Mouse (Mus musculus) heart, postnatal 0 days (tissue): ENCODE measurements around the gene Evc2.

Source experiments
- CTCF ChIP-seq: IDR thresholded peaks from 2 replicates; pipeline ENCODE4 v1.5.1; 2016; ENCODE audit warnings: antibody characterized with exemption, control low read depth, low read depth
- EP300 ChIP-seq: IDR thresholded peaks from 2 replicates; pipeline ENCODE4 v1.6.1; 2016; ENCODE audit warnings: antibody characterized with exemption, low read depth

- TF ChIP-seq CTCF (no peak), EP300 (no peak)
Observed at GRCm38 (mm10) chr5:37447546-37447945, 109.2 kb downstream of the Evc2 start.
